Mouse (Mus musculus): Measurements from ENCODE around the gene Tbxa2r. TPM values are rescaled to one million over a fixed set of nuclear protein-coding genes. Genes with fewer than 3 reads are reported as not detected.

The Tbxa2r gene
- polyA plus RNA-seq, 1 experiment from 2014 or later: 19.6 TPM

GRCm38 (mm10) chr10:81320550-81321347 lies 7.8 kb upstream of the Tbxa2r start, which contains the start of gene Cactin:
Gene Cactin (plus strand): TSS chr10:81321103.
- Histone ChIP-seq H3K27ac (ENCODE audit: low read length) (peak within 1 kb of the TSS; percentile 89), H3K36me3 (ENCODE audit: insufficient read depth, low read length) (peaks cover 29% of the 10 kb centered on the region), H3K4me3 (ENCODE audit: low read depth, low read length) (peak within 1 kb of the TSS; percentile 96), H3K27me3 (replicated peaks; ENCODE audit: insufficient read depth, low read length) (no peaks in the 10 kb centered on the region), H3K9ac (replicated peaks; ENCODE audit: low read depth) (peak within 1 kb of the TSS; percentile 91), H3K4me2 (replicated peaks; ENCODE audit: low read depth, low read length) (peak within 1 kb of the TSS; percentile 85), H3K9me3 (ENCODE audit: low read length) (no peaks in the 10 kb centered on the region), H3K4me1 (ENCODE audit: insufficient read depth, low read depth, low read length) (peaks cover 10% of the 10 kb centered on the region)
- DNase-seq (ENCODE audit: low spot score) (peak; percentile 100), ATAC-seq (peak; percentile 91)
- TF ChIP-seq EP300 (IDR thresholded peaks at IDR 0.05): peak; percentile 87
- TF ChIP-seq CTCF (IDR thresholded peaks at IDR 0.05): peak; percentile 58
- under 1% methylated on average over 67 of the region's 68 CpGs for WGBS

DNA sequence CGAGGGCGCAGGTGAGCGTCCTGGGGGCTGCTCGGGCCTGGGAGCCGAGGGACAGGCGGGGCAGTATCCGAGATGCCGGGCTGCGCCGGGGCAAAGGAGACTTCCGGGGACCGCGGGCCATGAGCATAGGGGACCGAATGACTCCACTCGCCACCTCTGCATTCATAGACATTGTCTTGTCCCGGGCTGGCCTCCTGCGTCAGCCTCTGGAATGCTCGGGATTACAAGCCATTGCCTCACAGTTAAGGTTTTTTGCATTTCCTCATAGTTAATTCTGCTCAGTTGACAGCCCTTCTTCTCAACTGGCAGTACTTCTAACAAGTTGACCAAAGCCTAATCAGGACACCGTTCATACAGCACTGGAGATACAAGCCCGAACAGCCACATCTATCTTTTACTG lies 7.1 kb upstream of the Tbxa2r start:
- Histone ChIP-seq H3K9me3 (ENCODE audit: low read length) (no peaks in the 10 kb centered on the region), H3K4me3 (ENCODE audit: low read depth, low read length) (peak overlapping the region; percentile 96), H3K27ac (ENCODE audit: low read length) (peak overlapping the region; percentile 89), H3K36me3 (ENCODE audit: insufficient read depth, low read length) (peaks cover 33% of the 10 kb centered on the region), H3K4me2 (replicated peaks; ENCODE audit: low read depth, low read length) (peak overlapping the region; percentile 85), H3K27me3 (replicated peaks; ENCODE audit: insufficient read depth, low read length) (no peaks in the 10 kb centered on the region), H3K9ac (replicated peaks; ENCODE audit: low read depth) (peak overlapping the region; percentile 91), H3K4me1 (ENCODE audit: insufficient read depth, low read depth, low read length) (peaks cover 10% of the 10 kb centered on the region)
- 3% methylated on average over 18 of the region's 20 CpGs for WGBS
- ATAC-seq (no peak), DNase-seq (ENCODE audit: low spot score) (peak; percentile 70)
- TF ChIP-seq CTCF (IDR thresholded peaks at IDR 0.05) (no peak), EP300 (IDR thresholded peaks at IDR 0.05) (no peak)

DNA sequence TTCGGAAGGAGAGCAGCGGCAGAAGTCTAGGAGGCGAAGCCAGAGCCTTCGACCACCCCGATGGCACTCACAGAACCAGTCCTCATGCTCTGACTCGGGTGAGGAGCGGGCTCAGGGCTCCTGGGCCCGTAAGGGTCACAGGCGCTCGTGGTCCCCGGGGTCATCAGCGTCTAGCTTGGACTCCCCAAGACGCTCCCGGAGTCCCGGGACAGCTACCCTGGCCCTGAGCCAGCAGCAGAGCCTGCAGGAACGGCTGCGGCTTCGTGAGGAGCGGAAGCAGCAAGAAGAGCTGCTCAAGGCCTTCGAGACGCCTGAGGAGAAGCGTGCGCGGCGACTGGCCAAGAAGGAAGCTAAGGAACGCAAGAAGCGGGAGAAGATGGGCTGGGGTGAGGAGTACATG lies 6.1 kb upstream of the Tbxa2r start:
- TF ChIP-seq EP300 (IDR thresholded peaks at IDR 0.05): no peak
- TF ChIP-seq CTCF (IDR thresholded peaks at IDR 0.05): no peak
- Histone ChIP-seq H3K27me3 (replicated peaks; ENCODE audit: insufficient read depth, low read length) (no peaks in the 10 kb centered on the region), H3K36me3 (ENCODE audit: insufficient read depth, low read length) (peaks cover 36% of the 10 kb centered on the region), H3K4me3 (ENCODE audit: low read depth, low read length) (no peak overlapping the region), H3K9ac (replicated peaks; ENCODE audit: low read depth) (no peak overlapping the region), H3K4me1 (ENCODE audit: insufficient read depth, low read depth, low read length) (peaks cover 10% of the 10 kb centered on the region), H3K27ac (ENCODE audit: low read length) (no peak overlapping the region), H3K4me2 (replicated peaks; ENCODE audit: low read depth, low read length) (no peak overlapping the region), H3K9me3 (ENCODE audit: low read length) (no peaks in the 10 kb centered on the region)
- WGBS: 86% methylated on average over 27 of the region's 27 CpGs
- DNase-seq (ENCODE audit: low spot score) (no peak), ATAC-seq (no peak)

GRCm38 (mm10) chr10:81323141-81323775 lies 5.3 kb upstream of the Tbxa2r start:
- no peak overlapping the region for H3K27ac ChIP-seq (ENCODE audit: low read length)
- no peak for ATAC-seq
- H3K27me3 ChIP-seq (replicated peaks; ENCODE audit: insufficient read depth, low read length): no peaks in the 10 kb centered on the region
- peaks cover 10% of the 10 kb centered on the region for H3K4me1 ChIP-seq (ENCODE audit: insufficient read depth, low read depth, low read length)
- H3K4me2 ChIP-seq (replicated peaks; ENCODE audit: low read depth, low read length): no peak overlapping the region
- TF ChIP-seq EP300 (IDR thresholded peaks at IDR 0.05): no peak
- TF ChIP-seq CTCF (IDR thresholded peaks at IDR 0.05): no peak
- H3K9ac ChIP-seq (replicated peaks; ENCODE audit: low read depth): no peak overlapping the region
- H3K36me3 ChIP-seq (ENCODE audit: insufficient read depth, low read length): peaks cover 36% of the 10 kb centered on the region
- no peaks in the 10 kb centered on the region for H3K9me3 ChIP-seq (ENCODE audit: low read length)
- WGBS: 89% methylated on average over 23 of the region's 23 CpGs
- DNase-seq (ENCODE audit: low spot score): no peak
- no peak overlapping the region for H3K4me3 ChIP-seq (ENCODE audit: low read depth, low read length)

DNA sequence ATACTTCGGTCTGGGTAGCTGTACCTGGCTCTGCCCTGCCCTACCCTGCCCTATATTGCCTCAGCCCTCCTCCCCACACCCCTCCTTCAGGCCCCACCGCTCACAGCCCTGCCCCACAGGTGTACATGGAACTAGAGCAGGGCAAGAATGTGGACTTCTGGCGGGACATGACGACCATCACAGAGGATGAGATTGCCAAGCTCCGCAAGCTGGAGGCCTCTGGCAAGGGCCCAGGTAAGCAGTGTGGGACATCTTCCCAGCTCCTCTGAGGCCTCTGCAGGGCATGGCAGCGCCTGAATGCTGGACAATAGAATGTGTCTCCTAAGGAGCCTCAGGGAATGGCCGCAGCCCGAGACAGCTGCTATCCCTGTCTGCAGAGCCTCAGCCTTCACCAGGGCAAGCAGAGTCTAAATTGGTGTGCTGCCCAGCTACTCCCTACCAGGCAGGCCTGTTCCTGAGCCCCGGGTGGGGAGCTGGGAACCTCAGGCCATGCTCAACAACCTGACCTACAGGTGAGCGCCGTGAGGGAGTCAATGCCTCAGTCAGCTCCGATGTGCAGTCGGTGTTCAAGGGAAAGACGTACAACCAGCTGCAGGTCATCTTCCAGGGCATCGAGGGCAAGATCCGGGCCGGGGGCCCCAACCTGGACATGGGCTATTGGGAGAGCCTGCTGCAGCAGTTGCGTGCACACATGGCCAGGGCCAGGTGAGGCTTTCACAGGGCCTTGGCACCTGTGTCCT lies 4.6 kb upstream of the Tbxa2r start:
- peaks cover 13% of the 10 kb centered on the region for H3K4me1 ChIP-seq (ENCODE audit: insufficient read depth, low read depth, low read length)
- no peak overlapping the region for H3K4me3 ChIP-seq (ENCODE audit: low read depth, low read length)

DNA sequence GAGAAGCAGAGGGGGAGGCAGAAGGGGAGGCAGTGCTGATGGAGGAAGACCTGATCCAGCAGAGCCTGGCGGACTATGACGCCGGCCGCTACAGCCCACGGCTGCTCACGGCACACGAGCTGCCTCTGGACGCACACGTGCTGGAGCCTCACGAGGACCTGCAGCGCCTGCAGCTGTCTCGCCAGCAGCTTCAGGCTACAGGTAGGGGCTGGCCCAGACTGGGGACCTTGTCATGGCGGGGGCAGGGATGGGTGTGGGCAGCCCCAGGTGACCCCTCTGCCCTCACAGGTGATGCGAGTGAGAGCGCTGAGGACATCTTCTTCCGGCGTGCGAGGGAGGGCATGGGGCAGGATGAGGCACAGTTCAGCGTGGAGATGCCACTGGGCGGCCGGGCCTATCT lies 3.4 kb upstream of the Tbxa2r start:
- H3K4me2 ChIP-seq (replicated peaks; ENCODE audit: low read depth, low read length): no peak overlapping the region
- H3K4me1 ChIP-seq (ENCODE audit: insufficient read depth, low read depth, low read length): peaks cover 12% of the 10 kb centered on the region
- TF ChIP-seq EP300 (IDR thresholded peaks at IDR 0.05) (no peak), CTCF (IDR thresholded peaks at IDR 0.05) (no peak)
- H3K9me3 ChIP-seq (ENCODE audit: low read length): no peaks in the 10 kb centered on the region
- peaks cover 36% of the 10 kb centered on the region for H3K36me3 ChIP-seq (ENCODE audit: insufficient read depth, low read length)
- 91% methylated on average over 20 of the region's 21 CpGs for WGBS
- H3K27ac ChIP-seq (ENCODE audit: low read length): no peak overlapping the region
- H3K9ac ChIP-seq (replicated peaks; ENCODE audit: low read depth): no peak overlapping the region
- no peak for ATAC-seq
- no peaks in the 10 kb centered on the region for H3K27me3 ChIP-seq (replicated peaks; ENCODE audit: insufficient read depth, low read length)
- no peak overlapping the region for H3K4me3 ChIP-seq (ENCODE audit: low read depth, low read length)
- no peak for DNase-seq (ENCODE audit: low spot score)

More for the DNA sequence above, 4.6 kb upstream of the Tbxa2r start:
- Histone ChIP-seq H3K27me3 (replicated peaks; ENCODE audit: insufficient read depth, low read length) (no peaks in the 10 kb centered on the region), H3K9me3 (ENCODE audit: low read length) (no peaks in the 10 kb centered on the region), H3K4me2 (replicated peaks; ENCODE audit: low read depth, low read length) (no peak overlapping the region), H3K9ac (replicated peaks; ENCODE audit: low read depth) (no peak overlapping the region), H3K27ac (ENCODE audit: low read length) (no peak overlapping the region), H3K36me3 (ENCODE audit: insufficient read depth, low read length) (peaks cover 36% of the 10 kb centered on the region)
- DNase-seq (ENCODE audit: low spot score): no peak
- ATAC-seq: no peak
- 94% methylated on average over 18 of the region's 18 CpGs for WGBS
- TF ChIP-seq CTCF (IDR thresholded peaks at IDR 0.05): no peak
- no peak for TF ChIP-seq EP300 (IDR thresholded peaks at IDR 0.05)
